Mouse (Mus musculus): ENCODE measurements at regions not wholly inside any gene's neighbourhood (a gene's known extent, or its start where the extent isn't known, plus 50 kb on each side); places are given as distances from the start of the nearest gene placed in this dataset.

GRCm38 (mm10) chr9:115608377-115608776 is 298.2 kb upstream of the Stt3b start:
- DNase-seq (ENCODE audit: low spot score in 2 of 2), result no peak

DNA sequence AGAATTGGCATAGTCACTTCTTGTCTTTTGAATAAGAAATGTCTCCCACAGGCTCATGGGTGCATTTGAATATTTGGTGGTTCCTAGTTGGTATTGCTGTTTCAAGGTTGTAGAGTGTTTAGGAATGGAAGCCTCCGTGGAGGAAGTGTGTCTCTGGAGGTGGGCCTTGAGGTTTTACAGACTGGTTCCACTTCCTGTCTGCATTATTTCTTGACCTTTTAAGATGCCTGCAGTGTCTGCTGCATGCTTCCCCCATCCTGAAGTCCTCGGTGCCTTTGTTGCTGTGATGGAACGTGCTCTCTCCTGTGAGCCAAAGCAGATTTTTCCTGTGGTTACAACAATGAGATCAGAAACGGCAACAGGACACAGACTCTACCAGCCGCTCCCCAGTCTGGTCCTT is 299.4 kb upstream of the Gadl1 start:
- no peak for DNase-seq (ENCODE audit: low spot score in 2 of 2)

- DNase-seq (ENCODE audit: low spot score in 2 of 2), result no peak
These were observed 297.5 kb upstream of the Gadl1 start for GRCm38 (mm10) chr9:115611713-115612112.

GRCm38 (mm10) chr9:115612908-115613307 is 296.3 kb upstream of the Gadl1 start:
- no peak for DNase-seq (ENCODE audit: low spot score in 2 of 2)

GRCm38 (mm10) chr9:115614007-115614406 is 295.2 kb upstream of the Gadl1 start:
- no peak for DNase-seq (ENCODE audit: low spot score in 2 of 2)

- DNase-seq (ENCODE audit: low spot score in 2 of 2), result no peak
These were observed 291.3 kb upstream of the Gadl1 start for GRCm38 (mm10) chr9:115617909-115618308.

DNA sequence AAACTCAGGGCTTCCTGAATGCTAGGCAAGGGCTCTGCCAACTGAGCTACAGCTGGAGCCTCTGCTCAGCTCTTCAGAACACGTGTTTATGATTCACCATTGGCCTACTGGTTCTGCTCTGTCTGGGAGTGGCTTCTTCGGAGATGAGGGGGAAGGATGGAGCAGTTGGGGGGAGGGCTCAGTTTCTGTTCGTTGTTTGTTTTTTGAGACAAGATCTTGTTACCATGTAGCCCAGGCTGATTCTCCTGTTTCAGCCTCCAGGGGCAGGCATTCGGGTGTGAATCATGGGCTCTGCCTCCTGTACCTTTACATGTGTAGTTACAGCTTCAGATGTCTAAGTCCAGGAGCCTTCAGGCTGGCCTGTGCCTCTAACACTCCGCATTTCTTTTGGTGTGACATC is 285.3 kb upstream of the Gadl1 start:
- DNase-seq (ENCODE audit: low spot score in 2 of 2), result no peak

GRCm38 (mm10) chr9:115624721-115625496 is 284.3 kb upstream of the Gadl1 start:
- no peak for DNase-seq (ENCODE audit: low spot score in 2 of 2)

DNA sequence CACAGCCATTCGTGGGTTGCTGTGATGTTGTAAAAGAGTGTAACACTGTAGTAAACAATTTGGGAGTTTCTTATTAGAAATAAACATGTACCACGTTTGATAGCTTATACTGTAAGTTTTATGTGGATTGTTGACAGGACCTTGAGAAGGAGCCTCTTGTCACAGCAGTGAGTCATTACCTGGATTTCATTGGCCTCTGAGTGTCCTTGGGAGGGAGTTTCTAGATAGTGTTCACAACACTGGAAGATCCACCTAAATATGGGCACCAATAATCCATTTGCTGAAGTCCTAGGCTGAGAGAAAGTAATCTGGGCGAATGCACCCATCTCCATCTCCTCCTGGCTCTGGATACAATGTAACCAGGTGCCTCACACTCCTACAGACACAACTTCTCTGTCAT is 281.7 kb upstream of the Gadl1 start:
- DNase-seq (ENCODE audit: low spot score in 2 of 2), result no peak

DNA sequence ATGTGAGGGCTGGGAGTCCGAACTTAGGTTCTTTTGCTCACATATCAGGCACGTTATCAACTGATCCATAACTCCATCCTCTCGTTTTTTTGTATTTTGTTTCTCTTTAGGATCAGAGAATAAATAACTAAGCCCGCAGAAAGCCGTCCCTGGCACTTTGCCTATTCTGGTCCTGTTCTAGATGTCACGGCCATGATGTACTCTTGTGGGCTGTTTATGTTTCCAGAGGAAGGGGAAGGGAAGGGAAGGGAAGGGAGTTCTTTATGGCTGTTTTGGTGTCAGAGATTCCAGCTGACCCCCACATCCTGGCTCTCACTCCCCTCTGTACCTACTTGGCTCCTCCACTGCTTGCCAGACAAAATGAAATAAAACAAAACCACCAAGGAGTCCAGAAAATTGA is 272.1 kb upstream of the Gadl1 start:
- no peak for DNase-seq (ENCODE audit: low spot score in 2 of 2)

- DNase-seq (ENCODE audit: low spot score in 2 of 2), result no peak
These were observed 268.5 kb upstream of the Gadl1 start for GRCm38 (mm10) chr9:115640781-115641180.

GRCm38 (mm10) chr9:115642032-115642431 is 267.2 kb upstream of the Gadl1 start:
- DNase-seq (ENCODE audit: low spot score in 2 of 2), result no peak

GRCm38 (mm10) chr9:115644953-115645352 is 264.3 kb upstream of the Gadl1 start:
- no peak for DNase-seq (ENCODE audit: low spot score in 2 of 2)

DNA sequence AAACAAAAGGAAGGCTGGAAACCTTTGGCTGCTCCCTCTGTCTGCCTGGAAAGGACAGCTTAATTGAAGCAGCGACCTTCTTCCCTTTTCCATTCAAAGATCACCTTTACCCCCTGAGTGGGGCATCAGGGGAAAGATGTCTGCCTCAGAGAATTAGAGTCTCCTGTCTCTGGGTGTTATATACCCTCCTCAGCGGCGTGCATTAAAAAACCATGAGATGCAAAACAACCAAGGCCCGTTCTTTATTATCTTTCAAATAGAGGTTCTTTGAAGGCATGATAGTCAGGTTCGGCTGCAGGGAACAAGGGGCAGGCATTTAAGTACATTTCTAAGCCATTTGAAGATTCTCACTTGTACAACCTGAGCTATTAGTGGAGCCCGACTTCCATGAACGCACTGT is 263.0 kb upstream of the Gadl1 start:
- no peak for DNase-seq (ENCODE audit: low spot score in 2 of 2)

DNA sequence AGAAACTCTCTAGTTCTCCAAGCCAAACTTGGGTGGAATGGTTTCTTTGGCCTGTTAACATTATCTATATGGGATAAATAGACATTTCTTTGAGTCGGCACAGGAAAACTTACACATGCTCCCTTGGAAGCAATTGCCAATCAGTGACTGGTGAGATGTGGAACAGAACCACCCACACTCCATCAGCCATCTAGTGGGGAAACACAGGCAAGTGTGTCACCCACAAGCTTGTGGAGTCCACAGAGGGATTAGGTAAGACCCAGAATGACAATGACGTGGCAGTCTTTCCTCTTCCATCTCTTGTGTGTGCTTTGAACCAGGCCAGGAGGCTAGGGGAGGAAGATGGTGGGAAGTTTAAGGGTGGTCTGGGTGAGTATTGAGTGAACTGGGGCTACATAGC is 257.5 kb upstream of the Gadl1 start:
- DNase-seq (ENCODE audit: low spot score in 2 of 2), result no peak

GRCm38 (mm10) chr9:115653116-115653515 is 256.1 kb upstream of the Gadl1 start:
- no peak for DNase-seq (ENCODE audit: low spot score in 2 of 2)

- no peak for DNase-seq (ENCODE audit: low spot score in 2 of 2)
These were observed 254.3 kb upstream of the Gadl1 start for GRCm38 (mm10) chr9:115654933-115655332.

DNA sequence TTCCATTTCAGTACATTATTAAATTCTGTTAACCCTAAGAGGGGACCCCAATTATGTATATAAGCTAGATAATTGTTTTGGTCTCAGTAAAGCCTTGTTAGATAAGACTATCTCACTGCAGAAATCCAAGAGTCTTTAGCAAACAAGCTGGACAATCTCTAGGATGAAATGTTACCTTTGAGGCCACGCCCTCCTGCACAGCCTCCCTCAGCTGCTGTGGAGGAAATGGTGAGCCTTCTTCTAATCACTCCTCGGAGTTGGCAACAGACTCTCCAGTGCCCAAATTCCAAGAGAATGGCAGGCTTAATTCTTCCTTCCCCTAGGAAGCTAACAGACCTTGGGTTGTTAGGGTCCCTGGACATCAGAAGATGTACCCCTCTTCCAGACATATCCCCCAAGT is 252.7 kb upstream of the Gadl1 start:
- DNase-seq (ENCODE audit: low spot score in 2 of 2), result no peak

DNA sequence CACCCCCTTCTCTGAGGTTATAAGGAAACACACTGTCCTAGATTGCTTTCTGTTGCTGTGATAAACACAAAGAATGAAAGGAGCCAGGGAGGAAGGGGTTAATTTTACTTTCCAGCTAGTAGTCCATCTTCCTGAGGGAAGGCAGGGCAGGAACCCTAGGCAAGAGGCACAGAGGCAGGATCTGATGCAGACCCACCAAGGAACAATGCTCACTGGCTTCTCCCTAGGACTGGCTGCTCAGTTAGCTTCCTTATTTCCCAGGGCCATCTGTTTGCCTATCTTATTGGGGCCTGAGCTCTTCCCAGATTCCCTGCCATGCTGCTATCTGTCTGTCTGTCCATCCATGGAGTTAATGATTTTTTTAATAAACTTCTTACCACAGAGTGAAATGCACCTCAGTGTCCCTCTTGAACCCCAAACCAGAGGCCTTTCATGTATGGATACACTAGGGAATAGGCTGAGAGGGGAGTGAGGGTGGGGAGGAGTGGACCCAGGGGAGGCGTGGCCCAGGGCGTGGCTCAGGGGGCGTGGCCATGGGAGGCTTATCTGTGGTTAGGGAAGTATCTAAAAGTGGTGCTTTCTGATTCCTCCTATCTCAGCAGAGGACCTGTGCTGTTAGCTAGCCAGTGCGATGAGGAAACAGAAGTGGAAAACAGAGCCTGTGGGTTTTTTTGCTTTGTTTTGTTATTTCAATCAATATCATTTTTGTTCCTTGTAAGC is 252.1 kb upstream of the Gadl1 start:
- no peak for DNase-seq (ENCODE audit: low spot score in 2 of 2)

GRCm38 (mm10) chr9:115658477-115658876 is 250.8 kb upstream of the Gadl1 start:
- no peak for DNase-seq (ENCODE audit: low spot score in 2 of 2)

DNA sequence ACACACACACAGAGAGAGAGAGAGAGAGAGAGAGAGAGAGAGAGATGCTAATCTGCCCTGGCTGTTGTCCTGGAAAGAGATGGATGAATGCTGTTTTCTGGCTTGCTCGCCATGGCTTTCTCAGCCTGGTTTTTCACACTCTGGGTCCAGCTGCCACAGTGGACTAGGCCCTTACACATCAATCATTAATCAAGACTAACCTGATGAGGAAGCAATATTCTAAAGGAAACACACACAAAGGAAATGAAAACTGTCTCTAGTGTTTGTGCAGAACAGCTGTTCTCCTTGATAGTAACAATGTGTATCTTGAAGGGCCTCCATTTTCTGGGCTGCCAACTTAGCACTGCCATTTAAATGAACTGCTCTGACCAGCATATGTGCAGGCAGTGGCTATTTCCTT is 248.9 kb upstream of the Gadl1 start:
- no peak for DNase-seq (ENCODE audit: low spot score in 2 of 2)

GRCm38 (mm10) chr9:115661834-115662425 is 247.3 kb upstream of the Gadl1 start:
- no peak for DNase-seq (ENCODE audit: low spot score in 2 of 2)

Measured in layer of hippocampus, postnatal 10 days (tissue).